Mouse (Mus musculus) G1E (cell line): Measurements from ENCODE around the gene Xrcc3. TPM values are rescaled to one million over a fixed set of nuclear protein-coding genes. Genes with fewer than 3 reads are reported as not detected.

ENCODE experiments used
- ATAC-seq: 2 replicates; pipeline ENCODE4 v1.8.0; 2016; ENCODE audit warnings: mild to moderate bottlenecking; ENCODE audit not compliant: insufficient number of reproducible peaks, poor library complexity, low FRiP score, severe bottlenecking; ENCODE audit errors: extremely low read depth
- DNase-seq: peaks from one replicate; pipeline ENCODE4 v3.0.0; 2012; ENCODE audit warnings: low spot score
- H3K27me3 ChIP-seq: 2 replicates; pipeline ENCODE4 v1.6.1; 2012; ENCODE audit warnings: mild to moderate bottlenecking, low read length, inconsistent platforms; ENCODE audit not compliant: insufficient read depth
- H3K36me3 ChIP-seq: replicated peaks from 2 replicates; pipeline ENCODE3; 2012; ENCODE audit warnings: mild to moderate bottlenecking, inconsistent platforms
- H3K4me1 ChIP-seq: 2 replicates; pipeline ENCODE4 v1.6.1; 2012; ENCODE audit warnings: low read depth, low read length, inconsistent platforms, mixed read lengths; ENCODE audit not compliant: insufficient read depth
- H3K4me3 ChIP-seq: 2 replicates; pipeline ENCODE4 v1.5.1; 2012; ENCODE audit warnings: low read depth, mild to moderate bottlenecking, inconsistent platforms, low read length, moderate library complexity, mixed read lengths
- H3K9me3 ChIP-seq: replicated peaks from 2 replicates; pipeline ENCODE4 v1.6.1; 2012; ENCODE audit warnings: inconsistent platforms
- CTCF ChIP-seq: IDR thresholded peaks from 2 replicates; pipeline ENCODE4 v1.5.1; 2012; ENCODE audit warnings: low read depth, low read length, inconsistent platforms, mixed read lengths
- GATA1 ChIP-seq: IDR thresholded peaks from 2 replicates; pipeline ENCODE4 v1.6.1; 2012; ENCODE audit warnings: borderline replicate concordance, low read length, inconsistent platforms, mixed read lengths
- GATA2 ChIP-seq: IDR thresholded peaks from 2 replicates; pipeline ENCODE4 v1.6.1; 2012; ENCODE audit warnings: low read depth, low read length, inconsistent platforms, borderline replicate concordance
- POLR2AphosphoS5 ChIP-seq: IDR thresholded peaks from 2 replicates; pipeline ENCODE4 v1.6.1; 2012; ENCODE audit warnings: low read depth, low read length, inconsistent platforms; ENCODE audit not compliant: insufficient replicate concordance
- TAL1 ChIP-seq: conservative IDR thresholded peaks from 2 replicates; pipeline ENCODE4 v1.6.1; 2012; ENCODE audit warnings: low read depth, low read length, inconsistent platforms, mixed read lengths
- polyA plus RNA-seq: library from polyadenylated mRNA; stranded (reverse); fragments of >175 nt; gene quantifications from 2 replicates; pipeline ENCODE4 v1.2.3, GENCODE M21; 2012
- total RNA-seq, 2 experiments: library from RNA; stranded (forward) in 1 of 2; stranded (reverse) in 1 of 2; fragments of 200-1000 nt in 1 of 2; fragments of >200 nt in 1 of 2; fragmentation: Nextera tagmentation in 1 of 2; gene quantifications; 2 replicates each; pipeline ENCODE4 v1.2.3; 2014 to 2017

The Xrcc3 gene
- total and polyA plus RNA-seq, 3 experiments, result 10.8 to 21.7 (median 18.3) TPM

DNA sequence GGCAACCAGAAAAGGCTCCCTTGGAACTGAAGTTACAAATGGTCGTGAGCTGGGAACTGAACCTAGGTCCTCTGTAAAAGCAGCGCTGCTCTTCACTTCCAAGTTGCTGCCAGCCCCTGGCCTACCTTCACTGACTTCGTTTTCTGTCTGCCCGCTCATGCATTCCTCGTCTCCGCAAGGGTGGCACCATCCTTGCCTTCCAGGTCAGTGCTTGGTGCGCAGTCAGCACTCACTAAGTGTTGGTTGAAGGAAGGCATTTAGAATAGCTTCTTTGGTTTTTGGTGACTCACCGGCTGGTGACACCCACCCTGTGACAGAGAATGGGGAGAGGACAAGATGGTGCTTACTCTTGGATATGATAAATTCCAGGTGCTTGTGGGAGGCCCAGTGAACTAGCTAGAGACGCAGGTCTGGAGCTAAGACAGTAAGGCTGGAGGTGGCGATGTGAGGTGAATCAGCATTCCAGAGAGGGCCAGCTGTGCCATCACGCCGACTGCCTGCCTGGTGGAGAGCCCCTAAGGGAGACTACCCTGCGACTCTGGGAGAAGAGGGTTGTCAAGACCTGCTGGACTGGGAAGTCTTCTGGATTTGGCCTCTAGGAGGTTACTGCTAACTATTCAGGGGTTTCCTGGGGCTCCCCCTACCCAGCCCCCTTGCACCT, 50.9 kb downstream of the Xrcc3 start:
- no peaks in the 10 kb centered on the region for H3K27me3 ChIP-seq
- no peak overlapping the region for H3K4me3 ChIP-seq
- no peaks in the 10 kb centered on the region for H3K9me3 ChIP-seq
- TF ChIP-seq TAL1, result no peak
- TF ChIP-seq CTCF, result no peak
- TF ChIP-seq GATA1, result no peak
- no peak for TF ChIP-seq GATA2
- no peak for TF ChIP-seq POLR2AphosphoS5
- H3K36me3 ChIP-seq, result peaks cover 60% of the 10 kb centered on the region
- H3K4me1 ChIP-seq, result peaks cover 76% of the 10 kb centered on the region
- no peak for DNase-seq
- ATAC-seq, result no peak

DNA sequence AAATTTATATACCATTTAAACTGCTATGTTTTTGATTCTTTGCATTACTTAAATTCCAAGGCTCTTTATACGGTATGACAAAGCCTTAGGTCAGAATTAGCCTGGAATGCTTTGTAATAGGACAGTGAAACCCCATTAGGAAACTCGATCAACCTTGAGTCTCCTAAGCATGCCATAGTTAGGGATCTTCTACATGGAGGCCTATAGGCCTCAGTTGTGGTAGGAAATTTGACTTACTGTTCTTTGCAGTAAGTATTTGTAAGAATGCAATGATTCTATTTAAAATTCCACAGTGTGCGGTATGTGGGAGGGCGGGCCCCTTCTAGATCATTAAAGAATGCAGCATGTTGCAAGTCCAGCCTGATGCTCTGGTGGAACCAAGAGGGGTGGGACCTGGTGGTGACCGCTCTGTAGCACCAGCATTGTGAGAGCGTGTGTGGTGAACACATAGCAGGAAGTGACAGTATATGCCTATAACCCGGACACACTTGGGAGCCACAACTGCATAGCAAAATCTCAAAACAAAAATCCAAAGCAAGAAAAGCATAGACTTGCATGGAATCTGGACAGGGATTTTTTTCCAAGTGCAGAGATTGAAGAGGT, 53.3 kb downstream of the Xrcc3 start:
- DNase-seq (no peak), ATAC-seq (no peak)
- peaks cover 11% of the 10 kb centered on the region for H3K27me3 ChIP-seq
- H3K4me3 ChIP-seq, result no peak overlapping the region
- TF ChIP-seq TAL1, result no peak
- TF ChIP-seq CTCF, result no peak
- no peak for TF ChIP-seq GATA2
- TF ChIP-seq GATA1, result no peak
- TF ChIP-seq POLR2AphosphoS5, result no peak
- H3K9me3 ChIP-seq, result no peaks in the 10 kb centered on the region
- peaks cover 62% of the 10 kb centered on the region for H3K4me1 ChIP-seq
- H3K36me3 ChIP-seq, result peaks cover 38% of the 10 kb centered on the region

- H3K4me3 ChIP-seq, result peak overlapping the region; percentile 85
- peak; percentile 30; the same call in 1 of the 2 replicates for ATAC-seq
- peaks cover 17% of the 10 kb centered on the region for H3K27me3 ChIP-seq
- peaks cover 34% of the 10 kb centered on the region for H3K36me3 ChIP-seq
- TF ChIP-seq TAL1 (no peak), CTCF (no peak), POLR2AphosphoS5 (no peak), GATA2 (no peak), GATA1 (no peak)
- peak; percentile 74 for DNase-seq
- H3K9me3 ChIP-seq, result no peaks in the 10 kb centered on the region
- peaks cover 70% of the 10 kb centered on the region for H3K4me1 ChIP-seq
Measured at GRCm38 (mm10) chr12:111759176-111760061, 54.3 kb downstream of the Xrcc3 start.

GRCm38 (mm10) chr12:111758381-111759175, 55.1 kb downstream of the Xrcc3 start, which contains the start of gene Klc1:
Klc1 (plus strand) TSS chr12:111758849.
- H3K27me3 ChIP-seq, result peaks cover 17% of the 10 kb centered on the region
- peak; percentile 10; the same call in 1 of the 2 replicates for ATAC-seq
- peaks cover 67% of the 10 kb centered on the region for H3K4me1 ChIP-seq
- H3K4me3 ChIP-seq, result peak within 1 kb of the TSS; percentile 85
- peak; percentile 83 for DNase-seq
- peaks cover 27% of the 10 kb centered on the region for H3K36me3 ChIP-seq
- H3K9me3 ChIP-seq, result no peaks in the 10 kb centered on the region
- no peak for TF ChIP-seq TAL1
- TF ChIP-seq GATA2, result no peak
- no peak for TF ChIP-seq POLR2AphosphoS5
- TF ChIP-seq CTCF, result no peak
- no peak for TF ChIP-seq GATA1

DNA sequence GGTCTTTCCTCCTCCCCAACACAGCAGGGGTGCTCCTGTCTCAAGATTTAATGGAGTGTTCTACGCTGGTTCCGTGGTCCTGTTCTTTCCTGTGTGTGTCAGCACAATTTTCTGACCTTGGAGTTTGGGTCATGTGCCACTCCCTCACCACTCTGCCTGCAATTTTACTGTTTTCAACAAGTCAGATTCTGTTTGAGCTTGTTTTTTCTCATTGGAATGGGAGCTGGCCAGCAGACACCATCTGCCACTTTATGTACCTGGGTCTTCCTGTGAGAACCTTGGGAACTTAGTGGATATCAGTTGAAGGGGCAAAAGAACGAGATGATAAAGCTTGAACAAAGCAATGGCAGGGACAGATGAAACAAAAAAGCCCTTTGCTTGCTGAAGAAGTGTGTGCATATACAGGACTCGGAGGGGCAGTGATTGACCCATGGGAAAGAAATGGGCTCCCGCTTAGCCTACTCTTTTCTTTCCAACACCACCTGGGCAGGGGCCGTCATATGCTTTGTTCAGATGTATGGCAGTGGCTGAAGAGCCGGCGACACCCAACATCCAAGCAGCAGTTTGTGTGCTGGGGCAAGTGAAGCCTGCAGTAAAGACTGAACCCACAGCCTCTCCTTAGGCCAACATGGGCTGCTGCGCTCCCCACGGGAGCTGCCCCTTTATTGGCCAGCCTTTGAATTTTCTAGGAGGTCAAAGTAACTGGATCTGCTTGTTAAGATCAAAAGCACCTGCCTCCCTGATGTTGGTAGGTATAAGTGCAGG, 55.9 kb downstream of the Xrcc3 start:
- Histone ChIP-seq H3K36me3 (peaks cover 18% of the 10 kb centered on the region), H3K4me3 (peak overlapping the region; percentile 85), H3K9me3 (no peaks in the 10 kb centered on the region), H3K27me3 (peaks cover 23% of the 10 kb centered on the region), H3K4me1 (peaks cover 62% of the 10 kb centered on the region)
- ATAC-seq (no peak), DNase-seq (no peak)
- TF ChIP-seq CTCF (no peak), GATA2 (no peak), GATA1 (no peak), POLR2AphosphoS5 (no peak), TAL1 (no peak)
